Comparison of ENCODE assay signal across 19 mouse cellular contexts in genomic region chr11:100548141-100548540, GRCm38 (mm10). TPM values are rescaled to one million over a fixed set of nuclear protein-coding genes. Genes with fewer than 3 reads are reported as not detected.
"Had no signal": no experiment of that assay in that cellular context is flagged by ENCODE, and none has a peak within 500 bp of the region (broad histone marks: within the 10 kb centered on the region; RNA-seq: fewer than 3 reads in every experiment).

No protein-coding gene starts in this region.

- DNase-seq: lung, adult 18-20 months; lung, embryonic 14.5 days; lung, postnatal 10 days; lung, postnatal 4 days; retina, postnatal 1 day; right cerebral cortex, adult 18-20 months; right cerebral cortex, postnatal 14 days; thymus, adult 18-20 months; thymus, postnatal 14 days; thymus, postnatal 36 days had no signal

- H3K27ac ChIP-seq: liver, embryonic 14.5 days; midbrain, embryonic 10.5 days; midbrain, embryonic 13.5 days; neural tube, embryonic 13.5 days; neural tube, embryonic 15.5 days had no signal

- H3K27me3 ChIP-seq: neural tube, embryonic 13.5 days; neural tube, embryonic 15.5 days had no signal

- H3K9ac ChIP-seq: liver, embryonic 12.5 days; liver, embryonic 14.5 days; lung, embryonic 14.5 days; midbrain, embryonic 13.5 days; neural tube, embryonic 13.5 days; neural tube, embryonic 15.5 days had no signal

- H3K9me3 ChIP-seq: liver, embryonic 12.5 days; midbrain, embryonic 10.5 days; midbrain, embryonic 13.5 days; neural tube, embryonic 13.5 days; neural tube, embryonic 15.5 days had no signal

- H3K4me3 ChIP-seq: liver, embryonic 12.5 days; midbrain, embryonic 10.5 days; midbrain, embryonic 13.5 days; myocyte; neural tube, embryonic 13.5 days; neural tube, embryonic 15.5 days had no signal

- ATAC-seq: liver, embryonic 12.5 days; midbrain, embryonic 13.5 days; midbrain, embryonic 16.5 days had no signal

- H3K36me3 ChIP-seq: liver, embryonic 12.5 days; midbrain, embryonic 10.5 days; midbrain, embryonic 13.5 days; neural tube, embryonic 13.5 days; neural tube, embryonic 15.5 days had no signal

RNA-seq across cellular contexts. Expression of gene Ttc25, which starts 2.7 kb away (rescaled TPM):
- total RNA-seq: megakaryocyte-erythroid progenitor cell, adult 5-6 weeks had no signal
